Mouse (Mus musculus) c-Kit-positive CD71-positive TER-119-positive erythroid progenitor cells, embryonic 14.5 days (primary cell): Measurements from ENCODE around the gene C1qtnf9.

Source experiments
- DNase-seq: peaks from one replicate; pipeline ENCODE4 v3.0.0-alpha.2; 2013; ENCODE audit warnings: low spot score

Gene C1qtnf9

GRCm38 (mm10) chr14:60751581-60751980 is 16.4 kb upstream of the C1qtnf9 start:
- DNase-seq = no peak

- no peak for DNase-seq
Measured at GRCm38 (mm10) chr14:60752892-60753800, 14.8 kb upstream of the C1qtnf9 start.

- DNase-seq = no peak
Measured at GRCm38 (mm10) chr14:60753801-60754126, 14.2 kb upstream of the C1qtnf9 start.

- DNase-seq = no peak
Measured at GRCm38 (mm10) chr14:60754656-60755055, 13.3 kb upstream of the C1qtnf9 start.

GRCm38 (mm10) chr14:60756271-60756670 is 11.7 kb upstream of the C1qtnf9 start:
- no peak for DNase-seq

- DNase-seq = no peak
Measured at GRCm38 (mm10) chr14:60757265-60757664, 10.7 kb upstream of the C1qtnf9 start.

- DNase-seq = no peak
Measured at GRCm38 (mm10) chr14:60757722-60758121, 10.2 kb upstream of the C1qtnf9 start.

- no peak for DNase-seq
Measured at GRCm38 (mm10) chr14:60759097-60759496, 8.8 kb upstream of the C1qtnf9 start.

- no peak for DNase-seq
Measured at GRCm38 (mm10) chr14:60761801-60762200, 6.1 kb upstream of the C1qtnf9 start.

- no peak for DNase-seq
Measured at GRCm38 (mm10) chr14:60762754-60763153, 5.2 kb upstream of the C1qtnf9 start.

GRCm38 (mm10) chr14:60763746-60764145 is 4.2 kb upstream of the C1qtnf9 start:
- no peak for DNase-seq

- DNase-seq = no peak
Measured at GRCm38 (mm10) chr14:60764526-60764925, 3.4 kb upstream of the C1qtnf9 start.

GRCm38 (mm10) chr14:60765025-60765424 is 2.9 kb upstream of the C1qtnf9 start:
- no peak for DNase-seq

GRCm38 (mm10) chr14:60769340-60769739 is 1.4 kb downstream of the C1qtnf9 start:
- DNase-seq = no peak

GRCm38 (mm10) chr14:60770594-60770993 is 2.7 kb downstream of the C1qtnf9 start:
- DNase-seq = no peak

GRCm38 (mm10) chr14:60771057-60771456 is 3.1 kb downstream of the C1qtnf9 start:
- DNase-seq = peak; percentile 52

GRCm38 (mm10) chr14:60773476-60773875 is 5.5 kb downstream of the C1qtnf9 start:
- DNase-seq = no peak

- no peak for DNase-seq
Measured at GRCm38 (mm10) chr14:60776521-60776920, 8.6 kb downstream of the C1qtnf9 start.

- peak; percentile 44 for DNase-seq
Measured at GRCm38 (mm10) chr14:60777485-60777919, 9.6 kb downstream of the C1qtnf9 start.

- no peak for DNase-seq
Measured at GRCm38 (mm10) chr14:60779198-60779597, 11.3 kb downstream of the C1qtnf9 start.

- DNase-seq = no peak
Measured at GRCm38 (mm10) chr14:60782121-60782656, 14.3 kb downstream of the C1qtnf9 start.

GRCm38 (mm10) chr14:60783196-60783595 is 15.3 kb downstream of the C1qtnf9 start:
- DNase-seq = no peak
